Mouse (Mus musculus) myocyte (in vitro differentiated cells): ENCODE measurements around the gene Camk2n2.

Experiments used
- E2F4 ChIP-seq: IDR thresholded peaks from one replicate; pipeline ENCODE4 v1.6.1; 2011; ENCODE audit warnings: mild to moderate bottlenecking, control low read depth, moderate library complexity; ENCODE audit not compliant: insufficient read depth
- POLR2A ChIP-seq: IDR thresholded peaks from one replicate; pipeline ENCODE4 v1.6.1; 2011; ENCODE audit warnings: low read depth, mild to moderate bottlenecking, control low read depth, moderate library complexity; ENCODE audit not compliant: insufficient read length
- SRF ChIP-seq: IDR thresholded peaks from one replicate; pipeline ENCODE4 v1.6.1; 2011; ENCODE audit warnings: low read depth; ENCODE audit not compliant: control insufficient read depth, insufficient read length
- USF1 ChIP-seq: IDR thresholded peaks from one replicate; pipeline ENCODE4 v1.6.1; 2011; ENCODE audit warnings: low read depth, mild to moderate bottlenecking, control low read depth, moderate library complexity

- TF ChIP-seq POLR2A (no peak), E2F4 (no peak), USF1 (no peak), SRF (no peak)
Observed at GRCm38 (mm10) chr16:20590680-20591038, 30.4 kb downstream of the Camk2n2 start.
